Mouse (Mus musculus): ENCODE data around the gene Muc3a. TPM values are rescaled to one million over a fixed set of nuclear protein-coding genes. Genes with fewer than 3 reads are reported as not detected.

Muc3a gene
- total RNA-seq, 2 experiments from 2014 or later = 2.3 to 6.9 TPM

Other genes with a start within 250 kb of the Muc3a start
- gene Cldn15, start 245.8 kb downstream of the Muc3a start, total RNA-seq (2021) = not detected
- gene Plod3, start 225.4 kb downstream of the Muc3a start, total RNA-seq (2021) = 10 to 100 TPM; 30.4 to 40.3 TPM
- gene Znhit1, start 224.4 kb downstream of the Muc3a start, total RNA-seq (2021) = 10 to 100 TPM; 90.3 to 90.8 TPM
- gene Vgf, start 186.0 kb downstream of the Muc3a start, total RNA-seq (2021) = 100 to 1,000 TPM; 358 to 374 TPM
- 100 to 1,000 TPM; 315 to 338 TPM for gene Ap1s1, start 166.3 kb downstream of the Muc3a start, total RNA-seq (2021)
- gene Serpine1, start 140.1 kb downstream of the Muc3a start, total RNA-seq (2021) = under 1 TPM; 0.57 to 0.91 TPM
- gene Trim56, start 96.2 kb downstream of the Muc3a start, total RNA-seq (2021) = 1 to 10 TPM; 4.3 to 5.2 TPM
- not detected for gene Muc3, start 63.1 kb downstream of the Muc3a start, total RNA-seq (2021)
- 10 to 100 TPM; 60.1 to 64.5 TPM for gene Ache, start 75.1 kb upstream of the Muc3a start, total RNA-seq (2021)
- gene Ufsp1, start 82.2 kb upstream of the Muc3a start, total RNA-seq (2021) = 10 to 100 TPM; 11.4 to 15.0 TPM
- 100 to 1,000 TPM; 132 to 230 TPM for gene Srrt, start 95.3 kb upstream of the Muc3a start, total RNA-seq (2021)
- gene Trip6, start 102.0 kb upstream of the Muc3a start, total RNA-seq (2021) = 1 to 10 TPM; 3.5 to 5.1 TPM
- 10 to 100 TPM; 21.1 to 25.2 TPM for gene Slc12a9, start 121.2 kb upstream of the Muc3a start, total RNA-seq (2021)
- gene Ephb4, start 137.7 kb upstream of the Muc3a start, total RNA-seq (2021) = 1 to 10 TPM; 5.3 to 6.1 TPM

All from left cerebral cortex, postnatal 36 days (tissue).